Mouse (Mus musculus) midbrain, embryonic 13.5 days (tissue): ENCODE measurements at regions not wholly inside any gene's neighbourhood (a gene's known extent, or its start where the extent isn't known, plus 50 kb on each side); places are given as distances from the start of the nearest gene placed in this dataset.
A peak's percentile ranks its signal among the peaks of the same experiment; 100 is the strongest.

Experiments used
- ATAC-seq: fragments of 200-750 bp; cut with Nextera tagmentation; 2 replicates; pipeline ENCODE4 v1.8.0; 2017; ENCODE audit warnings: mild to moderate bottlenecking, moderate TSS enrichment, moderate library complexity
- H3K27ac ChIP-seq: fragments of 300-500 bp; sonication (generic); 2 replicates; pipeline ENCODE4 v1.5.1; 2015; ENCODE audit warnings: inconsistent platforms, mild to moderate bottlenecking, moderate library complexity
- H3K27me3 ChIP-seq: fragments of 300-500 bp; sonication (generic); 2 replicates; pipeline ENCODE4 v1.6.1; 2015; ENCODE audit warnings: mild to moderate bottlenecking, inconsistent platforms
- H3K36me3 ChIP-seq: fragments of 300-500 bp; sonication (generic); 2 replicates; pipeline ENCODE4 v1.6.1; 2015; ENCODE audit warnings: mild to moderate bottlenecking, inconsistent platforms
- H3K4me1 ChIP-seq: fragments of 300-500 bp; sonication (generic); replicated peaks from 2 replicates; pipeline ENCODE4 v1.6.1; 2015; ENCODE audit warnings: inconsistent platforms
- H3K4me2 ChIP-seq: fragments of 300-500 bp; sonication (generic); replicated peaks from 2 replicates; pipeline ENCODE4 v1.6.1; 2015; ENCODE audit warnings: moderate library complexity, mild to moderate bottlenecking, inconsistent platforms
- H3K4me3 ChIP-seq: fragments of 300-500 bp; sonication (generic); replicated peaks from 2 replicates; pipeline ENCODE4 v1.5.1; 2015; ENCODE audit warnings: mild to moderate bottlenecking, inconsistent platforms
- H3K9ac ChIP-seq: fragments of 300-500 bp; sonication (generic); replicated peaks from 2 replicates; pipeline ENCODE4 v1.6.1; 2015; ENCODE audit warnings: mild to moderate bottlenecking, inconsistent platforms
- H3K9me3 ChIP-seq: fragments of 300-500 bp; sonication (generic); 2 replicates; pipeline ENCODE4 v1.6.1; 2016; ENCODE audit warnings: mild to moderate bottlenecking, inconsistent platforms
- WGBS: fragments of 180-500 bp; shearing (Covaris S2); methylation state at CpG from one replicate; pipeline ENCODE4 v1.1.7; 2015; 5-methylcytosine and 5-hydroxymethylcytosine counted together

GRCm38 (mm10) chr5:42502124-42502801 is 434.5 kb downstream of the Gm16223 start:
- ATAC-seq: peak; percentile 98
- H3K9ac ChIP-seq: no peak overlapping the region

GRCm38 (mm10) chr5:42502802-42503136 is 435.0 kb downstream of the Gm16223 start:
- Histone ChIP-seq H3K27ac (peak overlapping the region; percentile 48), H3K4me1 (peaks cover 15% of the 10 kb centered on the region), H3K4me2 (0 out of 2 replicates have a peak overlapping the region, but pooled peaks have one; percentile 1), H3K36me3 (no peaks in the 10 kb centered on the region), H3K9me3 (no peaks in the 10 kb centered on the region), H3K4me3 (no peak overlapping the region), H3K9ac (no peak overlapping the region), H3K27me3 (no peaks in the 10 kb centered on the region)
- ATAC-seq: peak; percentile 75
- 91% methylated on average over 1 of the region's 1 CpGs for WGBS

More at GRCm38 (mm10) chr5:42502124-42502801, 434.5 kb downstream of the Gm16223 start:
- H3K4me3 ChIP-seq: no peak overlapping the region
- peaks cover 15% of the 10 kb centered on the region for H3K4me1 ChIP-seq
- peak overlapping the region; percentile 48 for H3K27ac ChIP-seq
- no peaks in the 10 kb centered on the region for H3K36me3 ChIP-seq
- 40% methylated on average over 11 of the region's 11 CpGs for WGBS
- no peaks in the 10 kb centered on the region for H3K9me3 ChIP-seq
- 0 out of 2 replicates have a peak overlapping the region, but pooled peaks have one; percentile 1 for H3K4me2 ChIP-seq
- H3K27me3 ChIP-seq: no peaks in the 10 kb centered on the region

DNA sequence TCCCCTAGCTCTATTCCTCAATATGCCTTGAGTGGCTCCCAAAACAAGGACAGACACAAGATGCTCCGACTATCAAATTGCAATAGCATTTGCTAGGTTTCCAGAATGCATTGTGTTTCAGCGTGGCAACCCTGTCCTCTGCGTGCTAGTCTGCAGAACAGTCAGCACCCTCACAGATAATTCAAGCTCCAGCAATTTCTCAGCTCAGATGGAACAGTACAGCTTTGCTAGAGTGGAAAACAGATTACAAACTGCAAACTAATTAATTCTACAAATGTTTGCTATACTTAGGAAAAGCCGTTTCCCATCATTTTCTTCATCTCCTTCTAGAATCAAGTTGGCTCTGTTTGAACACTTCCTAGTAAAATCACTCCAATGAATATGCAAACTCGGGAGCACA is 441.4 kb downstream of the Gm16223 start:
- 80% methylated on average over 5 of the region's 5 CpGs for WGBS
- Histone ChIP-seq H3K4me1 (no peaks in the 10 kb centered on the region), H3K4me2 (no peak overlapping the region), H3K27me3 (no peaks in the 10 kb centered on the region), H3K9me3 (no peaks in the 10 kb centered on the region), H3K36me3 (no peaks in the 10 kb centered on the region), H3K9ac (no peak overlapping the region), H3K4me3 (no peak overlapping the region), H3K27ac (no peak overlapping the region)
- no peak for ATAC-seq

GRCm38 (mm10) chr5:42523116-42524113 is 455.7 kb downstream of the Gm16223 start:
- no peaks in the 10 kb centered on the region for H3K36me3 ChIP-seq

GRCm38 (mm10) chr5:42525431-42525830 is 457.7 kb downstream of the Gm16223 start:
- Histone ChIP-seq H3K9me3 (no peaks in the 10 kb centered on the region), H3K4me3 (no peak overlapping the region), H3K4me2 (no peak overlapping the region), H3K4me1 (peaks cover 11% of the 10 kb centered on the region), H3K27ac (no peak overlapping the region), H3K36me3 (no peaks in the 10 kb centered on the region), H3K27me3 (no peaks in the 10 kb centered on the region), H3K9ac (no peak overlapping the region)
- WGBS: 62% methylated on average over 5 of the region's 5 CpGs
- ATAC-seq: no peak

More at GRCm38 (mm10) chr5:42523116-42524113, 455.7 kb downstream of the Gm16223 start:
- H3K9ac ChIP-seq: no peak overlapping the region
- H3K4me2 ChIP-seq: no peak overlapping the region
- no peak overlapping the region for H3K4me3 ChIP-seq
- peak; percentile 92 for ATAC-seq
- H3K27me3 ChIP-seq: no peaks in the 10 kb centered on the region
- H3K27ac ChIP-seq: peak overlapping the region; percentile 9; the same call in 1 of the 2 replicates
- WGBS: 40% methylated on average over 4 of the region's 4 CpGs
- peaks cover 11% of the 10 kb centered on the region for H3K4me1 ChIP-seq
- no peaks in the 10 kb centered on the region for H3K9me3 ChIP-seq

- Histone ChIP-seq H3K36me3 (no peaks in the 10 kb centered on the region), H3K9me3 (no peaks in the 10 kb centered on the region), H3K4me1 (no peaks in the 10 kb centered on the region), H3K4me2 (no peak overlapping the region), H3K9ac (no peak overlapping the region), H3K27ac (no peak overlapping the region), H3K27me3 (no peaks in the 10 kb centered on the region), H3K4me3 (no peak overlapping the region)
- ATAC-seq: no peak
- 80% methylated on average over 2 of the region's 2 CpGs for WGBS
Observed at GRCm38 (mm10) chr5:42560537-42560936, 492.8 kb downstream of the Gm16223 start.

DNA sequence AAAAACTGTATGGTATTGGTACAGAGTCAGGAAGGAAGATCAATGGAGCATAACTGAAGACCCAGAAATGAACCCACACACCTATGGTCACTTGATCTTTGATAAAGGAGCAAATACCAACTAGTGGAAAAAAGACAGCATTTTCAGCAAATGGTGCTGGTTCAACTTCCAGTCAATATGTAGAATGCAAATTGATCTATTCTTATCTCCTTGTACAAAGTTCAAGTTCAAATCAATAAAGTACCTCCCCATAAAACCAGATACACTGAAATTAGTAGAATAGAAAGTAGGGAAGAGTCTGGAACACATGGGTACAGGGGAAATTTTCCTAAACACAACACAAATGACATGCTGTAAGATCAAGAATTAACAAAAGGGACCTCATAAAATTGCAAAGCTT is 495.6 kb downstream of the Gm16223 start:
- H3K9me3 ChIP-seq: no peaks in the 10 kb centered on the region
- H3K4me2 ChIP-seq: no peak overlapping the region
- no peaks in the 10 kb centered on the region for H3K36me3 ChIP-seq
- no peak overlapping the region for H3K27ac ChIP-seq
- no peaks in the 10 kb centered on the region for H3K4me1 ChIP-seq
- no peak overlapping the region for H3K9ac ChIP-seq
- H3K27me3 ChIP-seq: no peaks in the 10 kb centered on the region
- H3K4me3 ChIP-seq: no peak overlapping the region
- no peak for ATAC-seq

GRCm38 (mm10) chr5:42575971-42576370 is 508.2 kb downstream of the Gm16223 start:
- WGBS: 84% methylated on average over 2 of the region's 2 CpGs
- Histone ChIP-seq H3K4me2 (no peak overlapping the region), H3K27ac (no peak overlapping the region), H3K4me1 (no peaks in the 10 kb centered on the region), H3K4me3 (no peak overlapping the region), H3K9ac (no peak overlapping the region), H3K27me3 (no peaks in the 10 kb centered on the region), H3K9me3 (no peaks in the 10 kb centered on the region), H3K36me3 (no peaks in the 10 kb centered on the region)
- no peak for ATAC-seq

DNA sequence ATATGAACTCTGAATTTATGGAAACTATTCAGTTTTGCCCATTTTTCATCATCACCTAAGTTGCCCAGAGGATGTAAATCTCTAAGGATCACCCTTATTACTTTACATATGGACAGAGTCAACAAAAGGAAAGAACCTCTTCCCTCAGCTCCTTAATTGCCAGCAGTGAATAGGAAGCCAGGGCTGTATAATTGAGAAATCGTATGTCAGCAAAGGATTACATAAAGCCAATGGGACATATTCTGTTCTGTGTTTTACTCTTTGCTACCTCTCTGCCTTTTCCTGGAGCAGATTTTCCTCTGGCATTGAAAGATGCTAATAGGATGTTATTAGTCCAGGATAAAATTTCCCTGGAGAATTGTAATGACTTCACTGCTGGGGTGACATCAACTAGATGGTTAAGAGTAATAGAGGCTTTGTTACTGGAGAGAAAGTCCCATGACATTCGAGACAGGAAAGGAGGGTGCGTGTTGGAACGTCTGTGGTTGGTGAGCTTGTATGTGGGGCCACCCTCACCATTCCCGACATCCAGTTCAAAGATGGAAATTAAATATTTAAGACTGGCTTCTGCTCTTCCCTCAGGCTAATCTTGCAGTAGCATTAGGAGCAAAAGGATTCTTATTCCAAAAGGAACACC is 510.6 kb downstream of the Gm16223 start:
- peak; percentile 90 for ATAC-seq
- Histone ChIP-seq H3K4me2 (no peak overlapping the region), H3K9ac (no peak overlapping the region), H3K27me3 (no peaks in the 10 kb centered on the region), H3K4me3 (no peak overlapping the region), H3K36me3 (no peaks in the 10 kb centered on the region), H3K4me1 (no peaks in the 10 kb centered on the region), H3K9me3 (no peaks in the 10 kb centered on the region), H3K27ac (no peak overlapping the region)
- WGBS: 63% methylated on average over 5 of the region's 5 CpGs

DNA sequence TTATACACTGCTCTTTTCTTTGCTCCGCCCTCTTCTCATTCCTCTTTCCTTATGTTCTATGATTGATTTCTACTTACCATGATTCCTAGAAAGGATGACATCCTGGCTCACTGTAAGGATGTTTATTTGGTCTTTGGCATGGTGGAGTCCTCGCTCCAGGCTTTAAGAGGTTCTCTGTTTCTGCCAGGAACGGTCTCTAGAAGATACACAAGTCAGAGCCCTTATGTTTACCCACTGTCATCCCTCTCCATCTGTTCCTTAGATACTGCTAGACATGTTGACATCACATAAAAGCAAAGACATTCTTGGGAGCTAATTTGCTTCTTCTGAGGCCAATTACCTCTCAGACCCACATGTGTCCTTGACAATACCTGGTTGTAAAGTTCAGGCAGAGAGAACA is 552.9 kb downstream of the Gm16223 start:
- Histone ChIP-seq H3K9ac (no peak overlapping the region), H3K27me3 (no peaks in the 10 kb centered on the region), H3K36me3 (no peaks in the 10 kb centered on the region), H3K4me3 (no peak overlapping the region), H3K9me3 (no peaks in the 10 kb centered on the region), H3K27ac (no peak overlapping the region), H3K4me2 (no peak overlapping the region), H3K4me1 (no peaks in the 10 kb centered on the region)
- 83% methylated on average over 3 of the region's 3 CpGs for WGBS
- no peak for ATAC-seq

DNA sequence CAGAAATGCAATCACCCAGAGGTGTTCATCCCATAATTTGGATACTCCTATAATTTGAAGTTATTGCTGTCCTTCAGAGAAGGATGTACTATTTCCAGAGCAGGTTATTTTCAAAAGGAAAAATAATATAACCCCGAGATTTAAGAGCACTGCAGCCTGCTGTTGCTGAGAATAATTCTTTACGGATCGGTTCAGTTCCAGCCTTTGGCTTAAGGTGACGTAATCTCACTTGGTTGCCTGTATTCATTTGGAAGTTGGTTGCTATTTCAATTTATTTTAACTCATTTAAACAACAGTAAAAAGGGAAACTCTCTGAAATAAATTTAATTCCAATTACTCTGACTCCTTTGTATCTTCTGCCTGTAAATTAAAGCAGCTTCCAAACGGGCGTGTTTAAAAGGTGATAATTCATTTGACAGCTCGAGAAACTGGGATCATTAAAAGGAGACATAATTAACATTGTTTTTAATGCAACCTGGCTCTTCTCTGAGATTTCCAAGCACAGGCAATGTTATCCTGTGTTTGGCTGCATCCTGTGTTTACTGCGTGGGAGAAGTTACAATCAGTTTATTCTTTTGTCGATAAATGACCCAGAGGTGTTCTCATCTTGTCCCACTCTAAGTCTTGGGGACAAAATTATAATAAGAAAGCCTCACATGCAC is 568.5 kb downstream of the Gm16223 start:
- no peaks in the 10 kb centered on the region for H3K9me3 ChIP-seq
- WGBS: 86% methylated on average over 9 of the region's 9 CpGs
- no peaks in the 10 kb centered on the region for H3K27me3 ChIP-seq
- H3K36me3 ChIP-seq: no peaks in the 10 kb centered on the region
- no peak for ATAC-seq
- no peak overlapping the region for H3K4me2 ChIP-seq
- H3K27ac ChIP-seq: no peak overlapping the region
- no peak overlapping the region for H3K9ac ChIP-seq
- no peak overlapping the region for H3K4me3 ChIP-seq
- H3K4me1 ChIP-seq: no peaks in the 10 kb centered on the region
